Mouse (Mus musculus) mammary gland, adult 2 months (tissue): ENCODE measurements around the gene Rnf217. TPM values are rescaled to one million over a fixed set of nuclear protein-coding genes. Genes with fewer than 3 reads are reported as not detected.

Source experiments
- polyA plus RNA-seq: library from polyadenylated mRNA; depleted of rRNA; stranded (reverse); fragments of >200 nt; gene quantifications from 2 replicates; pipeline ENCODE4 v1.2.3, GENCODE M21; 2012; ENCODE audit warnings: low replicate concordance; rRNA removed

The Rnf217 gene
- polyA plus RNA-seq = 2.1 and 2.4 TPM in 2 replicates

GRCm38 (mm10) chr10:31609066-31609961, at the start of gene Rnf217:
TSS of gene Rnf217 (minus strand) at chr10:31609184.

GRCm38 (mm10) chr10:31445291-31446124, 163.5 kb downstream of the Rnf217 start, which contains the start of gene Tpd52l1:
TSS of gene Tpd52l1 (minus strand) at chr10:31445958.

Other genes starting within 250 kb of the Rnf217 start
- gene Tpd52l1, start 163.2 kb downstream of the Rnf217 start, polyA plus RNA-seq = 0.60 and 4.7 TPM in 2 replicates